Mouse (Mus musculus): ENCODE measurements around the gene Lrpprc. TPM values are rescaled to one million over a fixed set of nuclear protein-coding genes. Genes with fewer than 3 reads are reported as not detected.

Gene Lrpprc
- total and polyA plus RNA-seq, 3 experiments = 54.4 to 73.8 (median 65.9) TPM

GRCm38 (mm10) chr17:84832346-84832745 is 41.8 kb upstream of the Lrpprc start:
- TF ChIP-seq UBTF (IDR thresholded peaks at IDR 0.05; ENCODE audit: low read depth, low read length) (no peak), USF1 (IDR thresholded peaks at IDR 0.05; ENCODE audit: low read depth, low read length) (no peak), ZKSCAN1 (IDR thresholded peaks at IDR 0.05; ENCODE audit: borderline replicate concordance, low read depth, low read length) (no peak), MAX (IDR thresholded peaks at IDR 0.05; ENCODE audit: low read length) (no peak), KAT2A (IDR thresholded peaks at IDR 0.05; ENCODE audit: insufficient replicate concordance, low read length) (no peak), RAD21 (IDR thresholded peaks at IDR 0.05; ENCODE audit: low read depth, low read length) (no peak), BHLHE40 (IDR thresholded peaks at IDR 0.05; ENCODE audit: low read depth, low read length) (no peak), POLR2AphosphoS2 (IDR thresholded peaks at IDR 0.05; ENCODE audit: low read depth, low read length) (no peak), MAFK (IDR thresholded peaks at IDR 0.05; ENCODE audit: insufficient replicate concordance, low read length) (no peak), MYC (IDR thresholded peaks at IDR 0.05; ENCODE audit: low read depth, low read length) (no peak), GABPA (IDR thresholded peaks at IDR 0.05; ENCODE audit: insufficient replicate concordance, low read depth, low read length) (no peak), ETS1 (conservative IDR thresholded peaks at IDR 0.05; ENCODE audit: low read depth, low read length) (no peak), EP300 (IDR thresholded peaks at IDR 0.05; ENCODE audit: low read length) (no peak), TBP (conservative IDR thresholded peaks at IDR 0.05; ENCODE audit: low read depth, low read length) (no peak), MEF2A (IDR thresholded peaks at IDR 0.05; ENCODE audit: borderline replicate concordance, low read depth, low read length) (no peak)
- in situ Hi-C loops (cut with MboI; ENCODE audit: low pct_ligation_motif_present, low pct_unique_long_range_greater_than_20kb, low sequenced_read_pairs) = loop anchor here (10.0 to 25.0 kb wide), 2 partner anchors 362 to 805 kb away; no protein-coding TSS in a partner anchor
- no peaks in the 10 kb centered on the region for H3K36me3 ChIP-seq (replicated peaks in 1 of 2; ENCODE audit: control insufficient read depth in 1 of 2, insufficient read depth in 1 of 2, low read length in 1 of 2)

GRCm38 (mm10) chr17:84828301-84828700 is 37.7 kb upstream of the Lrpprc start:
- no peaks in the 10 kb centered on the region for H3K79me2 ChIP-seq (replicated peaks; ENCODE audit: control insufficient read depth, extremely low read depth, insufficient read depth, poor library complexity, severe bottlenecking)
- no peak overlapping the region for H3K4me2 ChIP-seq (ENCODE audit: insufficient read depth, low read depth, poor library complexity, severe bottlenecking)
- H3K9ac ChIP-seq (ENCODE audit: insufficient read depth, low read depth) = no peak overlapping the region
- dilution Hi-C loops (cut with MboI; ENCODE audit: extremely low pct_ligation_motif_present, extremely low pct_unique_long_range_greater_than_20kb, low sequenced_read_pairs) = no loop called here
- DNase-seq (ENCODE audit: extremely low read depth) = no peak
- H3K27me3 ChIP-seq (replicated peaks) = peaks cover 36% of the 10 kb centered on the region
- H3K9me3 ChIP-seq (replicated peaks; ENCODE audit: low read length) = no peaks in the 10 kb centered on the region
- H3K27ac ChIP-seq (ENCODE audit: insufficient read depth, low read depth) = no peak overlapping the region
- in situ Hi-C loops (cut with MboI; ENCODE audit: low pct_ligation_motif_present, low pct_unique_long_range_greater_than_20kb, low sequenced_read_pairs) = loop anchor here (25.0 kb wide), 1 partner anchor 809 kb away; no protein-coding TSS in a partner anchor
- no peak overlapping the region for H3K4me3 ChIP-seq (replicated peaks in 1 of 3; ENCODE audit: low read depth in 2 of 3, low read length in 2 of 3, poor library complexity in 1 of 3)
- no peaks in the 10 kb centered on the region for H3K4me1 ChIP-seq (ENCODE audit: control insufficient read depth in 1 of 2, insufficient read depth in 2 of 2)
- no peaks in the 10 kb centered on the region for H3K36me3 ChIP-seq (replicated peaks in 1 of 2; ENCODE audit: control insufficient read depth in 1 of 2, insufficient read depth in 1 of 2, low read length in 1 of 2)
- TF ChIP-seq BHLHE40 (IDR thresholded peaks at IDR 0.05; ENCODE audit: low read depth, low read length) (no peak), CHD1 (IDR thresholded peaks at IDR 0.05; ENCODE audit: low read depth, low read length) (no peak), JUN (IDR thresholded peaks at IDR 0.05; ENCODE audit: insufficient read depth, low read depth, low read length) (no peak), IRF4 (IDR thresholded peaks at IDR 0.05; ENCODE audit: low read depth, low read length) (no peak), USF2 (conservative IDR thresholded peaks at IDR 0.05; ENCODE audit: low read depth, low read length) (no peak), MYC (IDR thresholded peaks at IDR 0.05; ENCODE audit: low read depth, low read length) (no peak)

More at GRCm38 (mm10) chr17:84832346-84832745, 41.8 kb upstream of the Lrpprc start:
- Histone ChIP-seq H3K4me3 (replicated peaks in 1 of 3; ENCODE audit: low read depth in 2 of 3, low read length in 2 of 3, poor library complexity in 1 of 3) (no peak overlapping the region), H3K4me1 (ENCODE audit: control insufficient read depth in 1 of 2, insufficient read depth in 2 of 2) (no peaks in the 10 kb centered on the region), H3K4me2 (ENCODE audit: insufficient read depth, low read depth, poor library complexity, severe bottlenecking) (no peak overlapping the region), H3K9ac (ENCODE audit: insufficient read depth, low read depth) (no peak overlapping the region), H3K27ac (ENCODE audit: insufficient read depth, low read depth) (no peak overlapping the region), H3K79me2 (replicated peaks; ENCODE audit: control insufficient read depth, extremely low read depth, insufficient read depth, poor library complexity, severe bottlenecking) (no peaks in the 10 kb centered on the region), H3K27me3 (replicated peaks) (peaks cover 25% of the 10 kb centered on the region), H3K9me3 (replicated peaks; ENCODE audit: low read length) (no peaks in the 10 kb centered on the region)
- DNase-seq (ENCODE audit: extremely low read depth) = no peak
- dilution Hi-C loops (cut with MboI; ENCODE audit: extremely low pct_ligation_motif_present, extremely low pct_unique_long_range_greater_than_20kb, low sequenced_read_pairs) = no loop called here

Data from CH12.LX (cell line).